14 mouse cellular contexts compared by ENCODE assay signal in genomic region chr11:77423175-77423859, GRCm38 (mm10). TPM values are rescaled to one million over a fixed set of nuclear protein-coding genes. Genes with fewer than 3 reads are reported as not detected.
DNase-seq lines count a peak whose midpoint lies in the region; ATAC-seq and TF ChIP-seq lines count a peak whose summit lies in the region.
"Had no signal": no experiment of that assay in that cellular context is flagged by ENCODE, and none has a peak within 500 bp of the region (broad histone marks: within the 10 kb centered on the region; RNA-seq: fewer than 3 reads in every experiment).

No protein-coding gene starts in this region.

- no peaks in the 10 kb centered on the region for H3K4me1 ChIP-seq in lung, embryonic 16.5 days (replicated peaks; ENCODE audit: control insufficient read depth, insufficient read depth, low read length)
- peaks cover 25% of the 10 kb centered on the region for H3K4me1 ChIP-seq in heart, postnatal 0 days (ENCODE audit: control insufficient read depth, insufficient read depth)
- H3K4me1 ChIP-seq: midbrain, embryonic 13.5 days had no signal

- no peaks in the 10 kb centered on the region for H3K27me3 ChIP-seq in lung, embryonic 16.5 days (ENCODE audit: control insufficient read depth, insufficient read depth, low read depth, low read length)
- no peaks in the 10 kb centered on the region for H3K27me3 ChIP-seq in heart, postnatal 0 days (ENCODE audit: control insufficient read depth, insufficient read depth, low read length)
- H3K27me3 ChIP-seq: midbrain, embryonic 13.5 days had no signal

- 76% methylated on average over 4 of the region's 4 CpGs for WGBS in lung, embryonic 16.5 days
- 13% methylated on average over 4 of the region's 4 CpGs for WGBS in heart, postnatal 0 days

- no peak overlapping the region for H3K4me2 ChIP-seq in lung, embryonic 16.5 days (ENCODE audit: low read depth, low read length)
- H3K4me2 ChIP-seq in heart, postnatal 0 days (ENCODE audit: low read depth, low read length), result no peak overlapping the region
- H3K4me2 ChIP-seq: midbrain, embryonic 13.5 days had no signal

- H3K4me3 ChIP-seq in lung, embryonic 16.5 days (ENCODE audit: low read length), result no peak overlapping the region
- H3K4me3 ChIP-seq in heart, postnatal 0 days (ENCODE audit: low read depth, low read length), result no peak overlapping the region
- H3K4me3 ChIP-seq: midbrain, embryonic 13.5 days had no signal

- H3K27ac ChIP-seq in lung, embryonic 16.5 days (ENCODE audit: low read length), result no peak overlapping the region
- H3K27ac ChIP-seq in heart, postnatal 0 days (ENCODE audit: low read depth), result peak overlapping the region; percentile 95
- H3K27ac ChIP-seq: hindbrain, postnatal 0 days; midbrain, embryonic 13.5 days had no signal

- DNase-seq in lung, postnatal 14 days, result no peak
- DNase-seq in c-Kit-positive CD71-positive TER-119-negative erythroid progenitor cells, embryonic 14.5 days (ENCODE audit: low read depth), result peak; percentile 55
- DNase-seq in heart, postnatal 0 days (ENCODE audit: low spot score), result peak; percentile 93
- peak; percentile 19 to 37 for DNase-seq in spleen, postnatal 36 days (ENCODE audit: low spot score in 2 of 2)
- DNase-seq in thymus, postnatal 4 days, result no peak
- no peak for DNase-seq in cerebellum, adult 8-10 months
- DNase-seq in cerebellum, postnatal 36 days, result no peak
- DNase-seq: embryo, embryonic 11 days; kidney, postnatal 14 days; left cerebral cortex, postnatal 4 days had no signal

- no peak overlapping the region for H3K9ac ChIP-seq in lung, embryonic 16.5 days (ENCODE audit: low read length)
- H3K9ac ChIP-seq in heart, postnatal 0 days (replicated peaks; ENCODE audit: low read depth, low read length), result no peak overlapping the region
- H3K9ac ChIP-seq: midbrain, embryonic 13.5 days had no signal

- H3K36me3 ChIP-seq in lung, embryonic 16.5 days (ENCODE audit: control insufficient read depth, insufficient read depth, low read length), result peaks cover 4% of the 10 kb centered on the region
- H3K36me3 ChIP-seq in heart, postnatal 0 days (replicated peaks; ENCODE audit: control insufficient read depth, insufficient read depth, low read length), result peaks cover 57% of the 10 kb centered on the region

- H3K9me3 ChIP-seq in lung, embryonic 16.5 days (ENCODE audit: control insufficient read depth, low read length), result no peaks in the 10 kb centered on the region
- no peaks in the 10 kb centered on the region for H3K9me3 ChIP-seq in heart, postnatal 0 days (replicated peaks; ENCODE audit: control insufficient read depth, low read length)
- H3K9me3 ChIP-seq: midbrain, embryonic 13.5 days had no signal

- TF ChIP-seq EP300 in heart, postnatal 0 days (IDR thresholded peaks at IDR 0.05; ENCODE audit: low read depth), result peak; percentile 88

- no peak for TF ChIP-seq CTCF in heart, postnatal 0 days (IDR thresholded peaks at IDR 0.05; ENCODE audit: low read depth)

- ATAC-seq in lung, embryonic 16.5 days (ENCODE audit: low read depth), result peak; percentile 34; the same call in 1 of the 2 replicates
- ATAC-seq in heart, postnatal 0 days (ENCODE audit: insufficient read depth, low read depth), result peak; percentile 99
- ATAC-seq: hindbrain, postnatal 0 days; midbrain, embryonic 13.5 days had no signal

RNA-seq across cellular contexts. Expression of gene Coro6, which starts 38.9 kb away (rescaled TPM):
- 1.3 and 1.5 TPM in 2 replicates for polyA plus RNA-seq in lung, embryonic 16.5 days (2015; fragmentation: Nextera tagmentation; extraction: Ambion mirVana)
- total RNA-seq in heart, postnatal 0 days (2014; rRNA removed; ENCODE audit: low replicate concordance), result 45.8 and 46.2 TPM in 2 replicates
- polyA plus RNA-seq in heart, postnatal 0 days (2015; fragmentation: Nextera tagmentation; extraction: Ambion mirVana), result 30.1 and 31.1 TPM in 2 replicates
- polyA plus RNA-seq: midbrain, embryonic 13.5 days; thymus, postnatal 0 days had no signal

Comparison
In these comparisons a context has a peak if more than half of its experiments do, and no peak if none do; other contexts are left out.
1. DNase-seq: peak in c-Kit-positive CD71-positive TER-119-negative erythroid progenitor cells, embryonic 14.5 days (single experiment), heart, postnatal 0 days (single experiment) and spleen, postnatal 36 days (2 of 2); none in lung, postnatal 14 days (single experiment), thymus, postnatal 4 days (single experiment), cerebellum, adult 8-10 months (single experiment) and cerebellum, postnatal 36 days (0 of 2).
2. RNA of gene Coro6, which starts 38.9 kb away (polyA plus RNA-seq): 30.1 to 31.1 TPM in heart, postnatal 0 days; 1.3 to 1.5 TPM in lung, embryonic 16.5 days; every median in the first group is over 10 times any median in the second.